Mouse (Mus musculus) MEL (cell line): ENCODE results near the gene Dgkg. TPM values are rescaled to one million over a fixed set of nuclear protein-coding genes. Genes with fewer than 3 reads are reported as not detected.

ENCODE experiments used
- DNase-seq: peaks from one replicate; pipeline ENCODE4 v3.0.0; 2011; ENCODE audit warnings: low read depth, low spot score
- H3K27ac ChIP-seq: 2 replicates; pipeline ENCODE4 v1.5.1; 2012; ENCODE audit warnings: low read depth, mild to moderate bottlenecking, control low read depth, low read length, moderate library complexity; ENCODE audit not compliant: control insufficient read depth
- H3K27me3 ChIP-seq, 2 experiments: fragments of 150-350 bp in 1 of 2; sonication (generic) in 1 of 2; 2 replicates each; pipeline ENCODE4 v1.6.1; 2012; ENCODE audit warnings: low read length in 2 of 2, mild to moderate bottlenecking in 2 of 2, improper control_type of control experiment in 1 of 2, moderate library complexity in 1 of 2; ENCODE audit not compliant: insufficient read depth in 2 of 2, control insufficient read depth in 1 of 2
- H3K36me3 ChIP-seq, 2 experiments: 2 replicates each; pipeline ENCODE4 v1.6.1; 2012 to 2014; ENCODE audit warnings: low read length in 2 of 2, improper control_type of control experiment in 1 of 2, inconsistent platforms in 1 of 2, mild to moderate bottlenecking in 1 of 2; ENCODE audit not compliant: insufficient read depth in 2 of 2, control insufficient read depth in 1 of 2
- H3K4me1 ChIP-seq, 2 experiments: fragments of 150-350 bp in 1 of 2; sonication (generic) in 1 of 2; 2 replicates each; pipeline ENCODE4 v1.6.1; 2012; ENCODE audit warnings: low read length in 2 of 2, improper control_type of control experiment in 1 of 2, mild to moderate bottlenecking in 1 of 2; ENCODE audit not compliant: insufficient read depth in 2 of 2, control insufficient read depth in 1 of 2
- H3K4me3 ChIP-seq, 2 experiments: fragments of 150-350 bp in 1 of 2; sonication (generic) in 1 of 2; 2 replicates each; pipeline ENCODE4 v1.5.1; 2012; ENCODE audit warnings: low read depth in 2 of 2, low read length in 2 of 2, mild to moderate bottlenecking in 2 of 2, moderate library complexity in 2 of 2, control low read depth in 1 of 2, improper control_type of control experiment in 1 of 2; ENCODE audit not compliant: control insufficient read depth in 1 of 2, insufficient read depth in 1 of 2
- H3K79me2 ChIP-seq: 2 replicates; pipeline ENCODE4 v1.6.1; 2012; ENCODE audit warnings: mild to moderate bottlenecking, low read length, moderate library complexity; ENCODE audit not compliant: control insufficient read depth, poor library complexity, insufficient read depth
- H3K9ac ChIP-seq: 2 replicates; pipeline ENCODE4 v1.6.1; 2012; ENCODE audit warnings: low read depth, mild to moderate bottlenecking, control low read depth, low read length, moderate library complexity; ENCODE audit not compliant: control insufficient read depth, poor library complexity, severe bottlenecking
- H3K9me3 ChIP-seq: fragments of 150-350 bp; sonication (generic); replicated peaks from 2 replicates; pipeline ENCODE4 v1.6.1; 2012; ENCODE audit warnings: mild to moderate bottlenecking, low read length, improper control_type of control experiment, moderate library complexity; ENCODE audit not compliant: insufficient read depth
- BHLHE40 ChIP-seq: IDR thresholded peaks from 2 replicates; pipeline ENCODE4 v1.6.1; 2012; ENCODE audit warnings: low read depth, mild to moderate bottlenecking, inconsistent platforms, low read length, improper control_type of control experiment, borderline replicate concordance
- CHD1 ChIP-seq: IDR thresholded peaks from 2 replicates; pipeline ENCODE4 v1.6.1; 2012; ENCODE audit warnings: low read depth, mild to moderate bottlenecking, inconsistent platforms, low read length, improper control_type of control experiment
- CHD2 ChIP-seq: IDR thresholded peaks from 2 replicates; pipeline ENCODE4 v1.6.1; 2011; ENCODE audit warnings: low read length, improper control_type of control experiment
- E2F4 ChIP-seq: IDR thresholded peaks from 2 replicates; pipeline ENCODE4 v1.6.1; 2011; ENCODE audit warnings: low read depth, low read length, improper control_type of control experiment, borderline replicate concordance
- ELF1 ChIP-seq: IDR thresholded peaks from 2 replicates; pipeline ENCODE4 v1.6.1; 2014; ENCODE audit warnings: low read depth, mild to moderate bottlenecking, inconsistent platforms, low read length, improper control_type of control experiment, moderate library complexity
- EP300 ChIP-seq, 2 experiments: IDR thresholded peaks; 2 replicates each; pipeline ENCODE4 v1.6.1; 2011; ENCODE audit warnings: improper control_type of control experiment in 2 of 2, low read length in 2 of 2, low read depth in 1 of 2, mild to moderate bottlenecking in 1 of 2
- ETS1 ChIP-seq: IDR thresholded peaks from 2 replicates; pipeline ENCODE4 v1.6.1; 2012; ENCODE audit warnings: low read depth, mild to moderate bottlenecking, inconsistent platforms, low read length, improper control_type of control experiment, moderate library complexity
- KAT2A ChIP-seq: conservative IDR thresholded peaks from 2 replicates; pipeline ENCODE4 v1.6.1; 2012; ENCODE audit warnings: low read depth, low read length, improper control_type of control experiment, inconsistent platforms
- MAFK ChIP-seq: IDR thresholded peaks from 2 replicates; pipeline ENCODE4 v1.6.1; 2011; ENCODE audit warnings: low read depth, mild to moderate bottlenecking, low read length, improper control_type of control experiment, borderline replicate concordance
- MXI1 ChIP-seq: IDR thresholded peaks from 2 replicates; pipeline ENCODE4 v1.6.1; 2011; ENCODE audit warnings: mild to moderate bottlenecking, low read depth, low read length, improper control_type of control experiment
- MYB ChIP-seq: IDR thresholded peaks from 2 replicates; pipeline ENCODE4 v1.6.1; 2011; ENCODE audit warnings: mild to moderate bottlenecking, low read depth, low read length, improper control_type of control experiment
- NELFE ChIP-seq: IDR thresholded peaks from 2 replicates; pipeline ENCODE4 v1.6.1; 2011; ENCODE audit warnings: low read depth, low read length, improper control_type of control experiment
- POLR2A ChIP-seq, 2 experiments: IDR thresholded peaks; 2 replicates each; pipeline ENCODE4 v1.6.1; 2011 to 2012; ENCODE audit warnings: low read length in 2 of 2, mild to moderate bottlenecking in 2 of 2, control low read depth in 1 of 2, improper control_type of control experiment in 1 of 2, low read depth in 1 of 2, moderate library complexity in 1 of 2; ENCODE audit not compliant: control insufficient read depth in 1 of 2, insufficient read depth in 1 of 2, poor library complexity in 1 of 2
- RCOR1 ChIP-seq: IDR thresholded peaks from 2 replicates; pipeline ENCODE4 v1.6.1; 2012; ENCODE audit warnings: low read depth, mild to moderate bottlenecking, inconsistent platforms, low read length, improper control_type of control experiment
- SMC3 ChIP-seq: IDR thresholded peaks from 2 replicates; pipeline ENCODE4 v1.6.1; 2011; ENCODE audit warnings: low read depth, low read length, improper control_type of control experiment
- UBTF ChIP-seq: IDR thresholded peaks from 2 replicates; pipeline ENCODE4 v1.6.1; 2012; ENCODE audit warnings: low read depth, mild to moderate bottlenecking, inconsistent platforms, low read length, improper control_type of control experiment, moderate library complexity, borderline replicate concordance; ENCODE audit not compliant: insufficient read depth
- ZC3H11A ChIP-seq: IDR thresholded peaks from 2 replicates; pipeline ENCODE4 v1.6.1; 2012; ENCODE audit warnings: low read depth, mild to moderate bottlenecking, inconsistent platforms, low read length, improper control_type of control experiment
- polyA plus RNA-seq, 2 experiments: library from polyadenylated mRNA; stranded (reverse) in 1 of 2; unstranded in 1 of 2; fragments of >175 nt in 1 of 2; fragments of >200 nt in 1 of 2; gene quantifications; 2 replicates each; pipeline versions ENCODE4 v1.2.1 to v1.2.4; 2012; ENCODE audit warnings: low replicate concordance in 2 of 2, low read depth in 1 of 2; ENCODE audit not compliant: insufficient read length in 2 of 2, insufficient read depth in 1 of 2, missing spikeins in 1 of 2
- total RNA-seq: library from RNA; depleted of rRNA; stranded (reverse); fragments of 300-350 nt; gene quantifications from 2 replicates; pipeline ENCODE4 v1.2.3, GENCODE M21; 2012

The Dgkg gene
- total and polyA plus RNA-seq, 3 experiments = not detected

DNA sequence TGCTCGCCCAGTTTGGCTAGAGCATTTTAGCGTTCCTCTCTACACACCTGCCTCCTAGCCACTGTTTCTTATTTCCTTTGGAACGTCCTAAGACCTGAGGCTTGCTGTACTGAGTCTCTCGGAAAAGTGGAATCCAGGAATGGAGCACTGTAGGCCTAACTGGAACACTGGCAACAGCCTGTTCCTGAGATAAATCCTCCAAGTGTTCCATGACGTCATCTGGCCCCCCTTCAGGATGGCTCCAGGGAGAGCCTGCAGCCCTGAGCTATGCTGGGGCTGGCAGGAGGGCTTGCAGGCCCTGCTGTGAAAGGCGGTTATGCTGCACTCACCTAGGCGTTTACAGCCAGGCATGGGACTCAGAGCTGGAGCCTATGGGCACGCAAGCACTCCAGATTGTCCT is 152.2 kb downstream of the Dgkg start:
- H3K36me3 ChIP-seq = no peaks in the 10 kb centered on the region
- H3K9ac ChIP-seq = no peak overlapping the region
- DNase-seq = no peak
- no peak overlapping the region for H3K27ac ChIP-seq
- no peaks in the 10 kb centered on the region for H3K79me2 ChIP-seq
- H3K4me1 ChIP-seq = no peaks in the 10 kb centered on the region
- H3K27me3 ChIP-seq = no peaks in the 10 kb centered on the region
- no peak overlapping the region for H3K4me3 ChIP-seq
- no peaks in the 10 kb centered on the region for H3K9me3 ChIP-seq
- no peak for TF ChIP-seq MXI1
- no peak for TF ChIP-seq EP300 (IDR thresholded peaks at IDR 0.05; ENCODE audit: low read depth in 1 of 2, low read length in 2 of 2)
- TF ChIP-seq ETS1 = no peak
- no peak for TF ChIP-seq KAT2A
- TF ChIP-seq CHD2 = no peak
- no peak for TF ChIP-seq MYB
- no peak for TF ChIP-seq ELF1

DNA sequence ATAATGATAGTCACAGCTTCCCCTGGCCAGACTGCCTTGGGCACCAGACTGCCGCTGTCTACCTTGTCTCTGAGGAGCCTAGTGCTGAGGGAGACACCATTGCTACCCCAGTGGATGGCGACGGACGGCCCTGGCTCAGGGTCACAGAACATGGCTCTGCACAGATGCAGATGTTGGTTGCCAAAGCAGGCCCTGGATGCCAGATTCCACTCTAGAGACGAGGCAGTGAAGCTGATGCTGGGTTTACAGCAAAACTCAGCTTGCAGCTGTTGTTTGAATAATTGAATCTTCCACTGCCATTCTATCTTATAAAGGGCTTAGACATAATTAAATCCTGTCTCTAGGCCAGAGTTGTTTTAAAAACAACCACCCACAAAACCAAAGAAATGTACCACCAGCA is 153.0 kb downstream of the Dgkg start:
- H3K27ac ChIP-seq = no peak overlapping the region
- no peak for DNase-seq
- no peaks in the 10 kb centered on the region for H3K79me2 ChIP-seq
- H3K27me3 ChIP-seq = no peaks in the 10 kb centered on the region
- H3K36me3 ChIP-seq = no peaks in the 10 kb centered on the region
- TF ChIP-seq E2F4 (no peak), ZC3H11A (no peak), RCOR1 (no peak), MAFK (no peak), CHD2 (no peak), POLR2A (IDR thresholded peaks at IDR 0.05; ENCODE audit: control insufficient read depth in 1 of 2, insufficient read depth in 1 of 2, low read depth in 1 of 2, low read length in 2 of 2, poor library complexity in 1 of 2) (no peak), BHLHE40 (no peak), NELFE (no peak), SMC3 (no peak), CHD1 (no peak)
- TF ChIP-seq, all 39 proteins: peak for 0
- no peak overlapping the region for H3K9ac ChIP-seq
- H3K9me3 ChIP-seq = no peaks in the 10 kb centered on the region
- H3K4me3 ChIP-seq = no peak overlapping the region
- H3K4me1 ChIP-seq = no peaks in the 10 kb centered on the region

DNA sequence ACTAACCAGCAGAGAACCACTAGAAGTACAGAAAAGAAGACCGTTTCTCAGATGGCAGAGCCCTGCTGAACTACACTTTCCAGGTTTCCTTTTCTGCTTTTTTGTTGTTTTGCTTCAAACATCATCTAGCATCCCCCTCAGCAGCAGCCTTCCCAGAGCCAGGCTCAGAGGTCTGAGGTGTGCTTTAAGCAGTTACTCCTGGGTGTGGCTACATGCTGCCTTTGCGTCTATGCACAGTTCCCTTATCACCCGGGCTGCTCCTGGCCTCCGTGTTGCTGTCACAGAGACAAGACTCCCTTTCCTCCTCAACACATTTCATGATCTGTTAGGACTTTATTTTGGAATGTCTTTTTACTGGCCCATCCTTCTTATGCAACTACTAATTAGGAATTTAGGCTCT is 153.6 kb downstream of the Dgkg start:
- Histone ChIP-seq H3K9me3 (no peaks in the 10 kb centered on the region), H3K27ac (no peak overlapping the region), H3K79me2 (no peaks in the 10 kb centered on the region), H3K4me1 (no peaks in the 10 kb centered on the region), H3K4me3 (no peak overlapping the region), H3K36me3 (no peaks in the 10 kb centered on the region), H3K9ac (no peak overlapping the region), H3K27me3 (no peaks in the 10 kb centered on the region)
- peak; percentile 25 for DNase-seq
- no peak for TF ChIP-seq UBTF
